Mouse (Mus musculus) left cerebral cortex, adult 9 months (tissue): ENCODE measurements around the gene Col15a1.

Experiments
- DNase-seq, 2 experiments: peaks; one replicate each; pipeline ENCODE4 v3.0.0; 2022; ENCODE audit warnings: low spot score in 2 of 2

Gene Col15a1

DNA sequence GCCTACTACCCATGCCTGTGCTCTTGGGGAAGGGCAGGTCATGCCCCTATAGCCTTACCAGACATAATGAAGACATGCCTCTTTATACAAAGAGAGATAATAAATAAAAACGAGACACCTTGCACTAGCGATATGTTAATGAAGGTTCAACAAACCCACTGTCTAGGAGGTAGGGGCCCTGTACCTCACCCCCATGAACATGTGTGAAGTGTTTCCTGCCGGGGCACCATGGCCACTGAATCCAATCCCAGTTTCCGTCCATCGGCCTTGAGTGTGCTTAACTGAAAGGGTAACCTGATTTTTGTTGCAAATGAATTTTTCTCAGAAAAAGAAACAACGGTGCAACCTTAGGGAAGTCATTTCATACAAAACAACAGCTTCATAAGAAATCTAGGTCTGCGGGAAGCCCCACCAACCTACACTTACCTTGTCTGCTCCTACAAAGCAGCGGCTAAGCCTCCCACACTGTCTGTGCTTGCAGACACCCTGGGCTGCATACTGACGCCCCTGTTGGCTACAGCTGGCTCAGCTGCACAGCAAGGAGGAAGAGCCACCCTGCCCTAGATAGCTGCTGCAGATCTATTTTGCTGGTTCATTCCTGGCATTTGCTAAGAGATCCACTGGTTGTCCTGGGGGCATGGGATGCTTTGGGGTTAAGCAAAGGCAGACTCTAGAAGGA, 64.6 kb downstream of the Col15a1 start:
- DNase-seq = no peak

DNA sequence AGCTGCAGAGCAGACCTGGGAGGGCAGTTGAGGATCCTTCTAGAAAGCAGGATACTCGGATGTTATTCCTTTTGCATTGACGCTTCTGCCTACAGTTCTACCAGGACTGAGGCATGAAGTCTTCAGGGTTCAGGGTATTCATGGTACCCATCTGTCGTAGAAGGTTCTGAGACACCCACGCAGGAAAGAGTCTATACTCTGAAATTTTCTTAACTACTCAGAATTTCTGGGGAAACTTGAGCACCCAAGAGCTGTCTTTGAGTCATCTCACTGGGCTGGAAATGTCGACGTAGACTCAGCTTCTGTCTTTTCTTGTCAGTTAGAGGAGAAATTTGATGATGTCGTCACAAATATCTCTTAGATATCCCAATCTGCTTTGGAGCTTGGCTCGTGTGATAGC, 65.8 kb downstream of the Col15a1 start:
- DNase-seq = no peak

DNA sequence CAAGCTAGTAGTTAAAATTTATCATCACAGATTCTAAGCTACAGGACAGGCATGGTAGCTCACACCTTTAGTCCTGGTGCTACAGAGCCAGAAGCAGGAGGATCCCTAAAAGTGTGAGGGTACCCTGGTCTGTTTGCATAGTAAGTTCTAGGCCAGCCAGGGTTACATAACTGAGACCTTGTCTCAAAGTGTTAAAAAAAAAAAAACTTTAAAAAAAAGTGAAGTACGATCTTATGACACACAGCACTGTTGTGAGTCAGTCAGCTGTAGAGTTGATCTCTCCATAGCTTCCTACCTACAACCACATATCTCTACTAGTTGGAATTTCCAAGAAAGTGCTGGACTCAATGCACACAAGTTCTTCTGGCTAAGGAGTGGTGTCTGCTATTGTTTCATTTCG, 67.0 kb downstream of the Col15a1 start:
- no peak for DNase-seq

DNA sequence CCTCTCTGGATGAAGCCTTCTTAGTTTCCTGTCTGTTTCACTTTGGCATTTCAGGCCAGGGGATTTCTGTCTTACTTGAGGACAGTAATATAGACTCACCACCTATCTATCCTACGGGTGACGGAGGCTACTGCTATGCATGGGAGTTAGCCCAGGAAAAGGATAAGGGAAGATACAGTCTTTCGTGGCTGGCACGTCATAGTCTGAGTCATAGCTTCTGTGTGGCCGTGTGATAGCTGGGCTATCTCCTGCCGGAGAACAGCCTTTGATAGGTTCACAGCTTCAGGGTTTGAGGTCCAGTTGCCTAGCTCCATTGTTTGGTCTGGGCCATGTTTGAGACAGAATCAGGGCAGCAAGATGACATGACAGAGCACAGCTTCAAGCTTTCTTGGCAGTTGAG, 70.4 kb downstream of the Col15a1 start:
- no peak for DNase-seq

DNA sequence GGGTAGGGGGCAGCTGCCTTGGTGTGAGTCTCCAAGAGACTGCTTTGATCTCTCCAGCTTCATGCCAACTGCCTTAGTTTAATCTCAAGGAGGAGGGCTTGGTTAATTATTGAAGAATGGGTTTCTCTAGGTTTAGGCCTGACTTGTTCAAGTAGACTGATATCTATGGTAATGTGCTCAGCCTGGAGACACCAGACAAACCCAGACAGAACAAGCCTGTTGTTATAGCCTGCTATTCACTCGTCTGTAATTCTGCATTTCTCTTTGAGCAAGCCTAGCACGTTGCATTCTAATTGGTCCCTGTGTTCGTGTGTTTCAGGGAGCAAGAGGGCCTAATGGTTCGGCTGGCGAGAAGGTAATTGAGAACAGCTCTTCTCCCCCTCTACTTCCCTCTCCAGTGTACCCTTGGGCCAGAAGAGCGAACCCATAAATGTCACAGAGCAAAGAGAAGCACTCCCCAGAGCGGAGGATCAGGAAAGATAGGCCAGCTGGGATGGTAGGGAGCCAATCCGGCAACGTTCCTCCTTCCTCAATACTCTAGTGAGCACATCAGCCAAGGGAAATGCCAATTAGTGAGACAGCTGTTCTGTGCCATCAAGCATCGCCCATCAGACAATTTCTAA, 71.2 kb downstream of the Col15a1 start:
- no peak for DNase-seq

DNA sequence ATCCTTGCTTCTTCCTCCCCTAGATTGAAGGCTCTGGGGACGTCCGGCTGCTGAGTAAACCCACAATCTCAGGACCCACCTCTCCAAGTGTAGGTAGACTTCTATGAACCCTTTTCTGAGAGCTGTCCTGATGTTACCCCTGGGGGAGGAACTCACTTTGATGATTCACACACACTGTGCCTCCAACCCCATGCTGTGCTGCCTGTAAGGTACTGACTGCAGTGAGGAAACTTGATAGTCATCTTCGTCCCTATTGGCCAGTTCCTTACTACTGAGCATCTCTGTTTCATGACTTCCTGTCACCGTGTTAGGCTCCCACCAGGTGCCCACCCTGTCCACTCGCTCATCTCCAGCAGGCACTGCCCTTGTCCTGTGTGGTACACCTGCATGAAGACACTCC, 72.2 kb downstream of the Col15a1 start:
- DNase-seq = no peak

DNA sequence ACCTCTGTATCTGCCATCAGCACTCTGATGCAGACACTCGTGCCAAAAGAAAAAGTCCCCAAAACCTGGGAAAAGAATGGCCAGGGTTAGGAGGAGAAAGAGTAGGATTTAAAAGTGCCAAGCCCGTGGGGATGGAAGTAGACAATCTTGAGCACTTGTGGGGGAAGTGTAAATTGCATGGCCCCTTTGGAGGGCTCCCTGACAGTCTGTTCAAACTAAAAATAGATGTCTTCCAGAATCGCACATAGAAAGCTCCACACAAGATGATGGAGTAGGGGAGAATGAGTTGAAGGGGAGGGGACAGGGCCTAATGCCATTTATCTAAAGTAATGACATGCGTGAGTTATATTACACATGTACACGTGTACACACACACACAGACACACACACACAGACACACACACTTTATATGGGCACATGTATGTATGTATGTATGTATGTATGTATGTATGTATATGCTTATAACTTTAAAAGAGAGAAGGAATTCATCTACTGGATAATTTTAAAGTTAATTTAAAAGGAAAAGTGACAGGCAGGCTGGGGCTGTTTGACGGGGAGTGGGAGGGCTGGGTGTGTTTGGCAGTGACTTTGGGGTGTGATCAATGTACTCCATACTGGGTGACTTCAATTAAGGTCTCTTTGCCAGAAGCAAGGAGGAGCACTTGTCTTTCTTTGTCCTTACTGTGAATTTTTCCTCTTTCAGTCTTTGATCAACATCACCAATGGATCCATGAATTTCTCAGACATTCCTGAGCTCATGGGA, 74.1 kb downstream of the Col15a1 start:
- DNase-seq = no peak

DNA sequence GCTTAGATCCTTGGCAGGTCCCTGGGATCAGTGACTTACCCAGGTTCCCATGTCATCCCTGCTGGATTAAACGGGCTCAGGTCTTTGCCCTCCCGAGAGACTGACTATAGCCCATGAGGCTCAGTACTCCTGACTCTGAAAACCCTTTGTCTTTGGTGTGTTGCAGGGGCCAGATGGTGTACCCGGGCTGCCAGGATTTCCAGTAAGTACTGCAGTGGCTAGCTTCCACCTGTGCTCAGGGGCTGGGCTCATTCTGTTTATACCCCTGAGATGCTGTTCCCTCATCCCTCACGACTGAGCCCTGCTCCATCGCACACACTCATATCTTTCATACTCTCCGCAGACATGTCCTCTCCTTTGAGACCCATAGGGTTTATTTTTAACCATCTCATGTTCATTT, 76.3 kb downstream of the Col15a1 start:
- DNase-seq = no peak

DNA sequence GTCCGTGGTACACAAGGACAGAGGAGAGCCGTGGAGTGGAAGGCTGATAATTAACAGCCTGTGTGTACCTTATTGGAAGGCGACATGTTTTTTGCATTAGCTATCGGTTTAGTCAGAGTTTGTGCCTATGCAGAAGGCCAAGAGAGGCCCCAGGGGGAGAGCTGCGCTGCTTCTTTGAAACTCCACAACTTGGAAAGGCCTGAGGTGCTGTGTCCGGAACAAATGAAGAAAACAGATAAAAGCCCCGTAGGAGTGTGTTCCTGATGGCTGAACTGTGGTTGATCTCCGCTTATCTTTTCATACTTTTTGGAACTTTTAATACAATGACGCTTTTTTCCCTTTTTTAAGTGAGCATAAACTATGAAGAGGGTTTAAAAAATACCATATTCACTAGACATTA, 76.9 kb downstream of the Col15a1 start:
- no peak for DNase-seq

DNA sequence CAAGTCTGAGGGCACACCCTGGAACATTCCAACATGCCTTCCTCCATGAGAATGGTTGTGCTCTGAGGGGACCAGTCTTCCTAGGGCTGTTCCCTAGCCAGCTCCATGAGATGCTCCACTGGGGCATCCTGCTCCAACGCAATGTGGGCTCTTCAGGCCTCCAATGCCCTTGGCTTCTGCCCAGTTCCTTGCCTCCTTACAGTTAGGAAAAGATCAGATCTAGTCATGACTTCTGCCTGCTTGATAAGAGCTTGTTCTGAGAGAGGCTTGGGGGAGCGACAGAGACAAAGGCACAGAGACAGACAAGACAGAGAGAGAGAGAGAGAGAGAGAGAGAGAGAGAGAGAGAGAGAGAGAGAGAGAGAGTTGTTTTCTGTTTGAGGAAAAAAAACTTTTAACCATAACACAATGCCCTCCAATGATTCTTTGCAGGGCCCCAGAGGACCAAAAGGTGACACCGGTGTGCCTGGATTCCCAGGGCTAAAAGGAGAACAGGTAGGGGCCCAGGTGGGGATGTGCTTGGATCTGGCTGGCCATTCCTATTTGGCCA, 78.7 kb downstream of the Col15a1 start:
- DNase-seq = no peak

DNA sequence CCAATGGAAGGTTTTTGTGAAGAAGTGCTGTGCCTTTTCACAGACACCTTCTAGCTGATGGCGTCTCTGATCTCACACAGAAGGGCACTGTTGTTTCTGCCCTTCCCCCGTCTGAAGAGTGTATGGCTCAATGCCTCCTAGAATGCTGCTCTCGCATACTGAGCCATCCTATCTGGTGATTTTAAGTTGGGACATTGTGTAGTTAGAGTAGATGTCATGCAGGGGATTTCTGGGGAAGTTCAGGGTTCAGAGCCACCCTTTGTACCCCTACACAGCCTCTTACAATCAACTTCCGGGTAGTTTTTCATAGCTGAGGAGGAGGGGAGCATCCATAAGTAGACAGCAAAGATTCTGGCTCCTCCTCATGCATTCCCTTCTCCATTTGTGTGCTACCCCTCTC, 79.5 kb downstream of the Col15a1 start:
- DNase-seq = no peak

DNA sequence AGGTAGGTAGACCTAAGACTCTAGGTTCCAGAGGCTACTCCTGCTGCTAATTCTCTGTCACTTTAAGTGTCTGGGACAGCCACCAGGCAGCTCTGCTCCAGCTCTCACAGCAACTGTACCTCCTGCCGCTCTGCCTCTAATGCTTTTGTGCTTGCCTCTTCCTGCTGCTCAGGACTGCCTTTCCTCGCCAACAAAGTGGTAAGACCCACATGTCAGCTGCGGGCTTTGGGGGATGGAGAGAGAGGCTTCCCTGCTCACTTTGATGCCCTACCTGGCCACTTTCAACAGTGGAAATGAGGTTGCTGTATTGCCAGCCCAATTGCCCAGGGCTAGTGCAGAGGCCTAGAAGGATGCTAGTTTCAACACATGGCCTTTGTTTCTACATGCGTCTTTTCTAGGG, 80.3 kb downstream of the Col15a1 start:
- no peak for DNase-seq

DNA sequence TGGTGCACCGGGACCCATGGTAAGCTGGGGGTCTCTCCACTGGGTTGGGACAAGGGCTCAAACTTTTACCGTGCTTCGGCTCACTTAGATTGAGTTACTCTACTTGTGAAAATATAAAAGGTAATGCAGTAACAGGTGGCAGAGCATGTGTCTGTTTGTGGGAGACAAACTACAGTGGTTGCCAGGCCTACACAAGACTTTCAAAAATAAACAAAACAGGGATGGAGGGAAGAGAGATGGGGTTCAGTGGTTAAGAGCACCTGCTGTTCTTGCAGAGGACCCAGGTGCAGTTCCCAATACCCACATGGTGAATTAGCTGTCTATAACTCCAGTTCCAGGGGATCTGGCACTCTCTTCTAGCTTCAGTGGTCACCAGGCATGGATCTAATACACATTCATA, 81.6 kb downstream of the Col15a1 start:
- DNase-seq = no peak

DNA sequence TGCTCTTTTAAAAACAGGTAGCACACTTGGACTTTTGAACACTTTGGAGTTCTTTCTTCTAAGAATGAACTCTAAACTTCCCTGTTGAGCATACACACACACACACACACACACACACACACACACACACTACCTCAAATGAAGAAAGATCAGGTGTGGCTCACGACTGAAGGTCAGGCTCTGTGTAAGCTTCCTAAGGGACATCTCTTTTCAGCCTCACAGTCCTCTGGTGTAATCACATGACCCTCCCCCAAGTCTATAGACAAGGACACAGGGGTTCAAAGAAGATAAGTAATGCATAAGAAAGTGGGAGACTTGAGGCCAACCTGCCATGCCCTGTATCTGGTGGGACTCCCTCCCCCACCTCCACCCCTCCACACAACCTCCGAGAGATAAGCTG, 82.5 kb downstream of the Col15a1 start:
- no peak for DNase-seq

DNA sequence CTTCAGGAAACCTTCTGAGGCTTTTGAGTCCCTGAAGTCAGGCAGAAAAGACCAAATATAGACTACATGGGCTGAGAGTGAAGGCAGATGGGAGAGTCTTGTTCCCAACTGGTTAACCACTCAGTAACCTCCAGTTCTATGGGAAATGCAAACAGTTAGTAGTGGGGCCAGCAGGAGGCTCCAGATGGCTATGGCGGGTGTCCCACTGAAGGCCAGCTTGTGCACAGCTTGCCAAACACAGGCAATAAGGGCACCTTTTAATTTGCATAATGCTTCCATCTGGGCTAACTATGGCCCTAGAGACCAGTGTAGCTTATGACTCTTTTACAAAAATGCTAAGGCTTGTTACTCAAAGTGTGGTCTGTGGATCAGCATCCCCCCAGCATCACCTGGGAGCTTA, 83.1 kb downstream of the Col15a1 start:
- DNase-seq = peak in 1 of 2 experiments; percentile 64

DNA sequence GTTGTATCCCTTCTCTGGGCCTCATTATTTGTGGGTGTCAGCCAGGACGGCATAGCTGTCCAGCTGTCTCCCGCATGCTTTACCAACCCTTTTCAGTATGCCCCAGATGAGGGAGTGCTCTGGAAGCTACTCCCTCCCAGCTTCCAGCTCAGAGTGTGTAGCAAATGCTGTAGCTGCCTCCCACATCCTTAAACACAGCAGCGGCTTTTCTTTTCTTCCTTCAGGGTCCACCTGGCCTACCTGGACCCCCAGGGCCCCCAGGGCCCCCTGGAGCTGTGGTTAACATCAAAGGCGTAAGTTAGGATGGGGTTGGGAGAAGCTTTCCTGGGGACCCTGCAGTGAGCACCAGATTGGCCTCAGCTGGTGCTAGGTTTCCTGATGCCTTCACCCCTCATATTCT, 85.0 kb downstream of the Col15a1 start:
- DNase-seq = no peak

DNA sequence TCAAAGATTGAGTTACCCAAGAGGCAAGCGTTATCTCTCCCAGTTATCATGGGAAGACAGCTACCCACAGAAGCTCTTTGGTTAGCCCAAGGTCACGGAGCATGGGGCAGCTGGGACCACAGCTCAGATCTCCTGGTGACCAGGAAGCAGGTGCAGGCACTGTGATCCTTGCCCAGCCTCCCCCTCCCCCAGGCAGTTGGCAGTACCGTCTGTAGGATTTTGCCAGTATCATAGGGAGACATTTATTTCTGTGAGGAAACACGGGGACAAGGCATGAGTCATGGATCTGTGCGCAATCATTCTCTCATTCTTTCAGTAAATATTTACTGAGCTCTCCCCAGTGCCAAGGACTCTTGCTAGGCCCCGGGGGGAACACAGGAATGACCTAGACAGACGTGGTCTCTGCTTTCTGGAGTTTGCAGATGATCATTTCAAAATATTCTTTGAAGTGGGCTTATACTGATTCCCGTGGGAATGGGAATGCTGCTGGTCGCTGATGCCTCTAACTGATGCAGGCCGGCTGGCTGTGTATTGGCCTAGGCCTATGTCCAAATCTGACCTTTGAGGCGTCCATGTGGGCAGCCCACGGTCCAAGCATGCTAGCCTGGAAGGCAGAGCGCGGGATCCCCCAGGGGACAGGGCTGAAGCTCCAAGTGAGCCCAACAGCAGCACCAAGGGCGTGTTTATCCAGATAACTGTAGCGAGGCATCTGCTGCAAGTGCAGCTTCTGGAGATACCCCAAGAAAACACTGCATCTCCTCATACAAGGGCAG, 86.0 kb downstream of the Col15a1 start:
- DNase-seq = peak in 1 of 2 experiments; percentile 64

DNA sequence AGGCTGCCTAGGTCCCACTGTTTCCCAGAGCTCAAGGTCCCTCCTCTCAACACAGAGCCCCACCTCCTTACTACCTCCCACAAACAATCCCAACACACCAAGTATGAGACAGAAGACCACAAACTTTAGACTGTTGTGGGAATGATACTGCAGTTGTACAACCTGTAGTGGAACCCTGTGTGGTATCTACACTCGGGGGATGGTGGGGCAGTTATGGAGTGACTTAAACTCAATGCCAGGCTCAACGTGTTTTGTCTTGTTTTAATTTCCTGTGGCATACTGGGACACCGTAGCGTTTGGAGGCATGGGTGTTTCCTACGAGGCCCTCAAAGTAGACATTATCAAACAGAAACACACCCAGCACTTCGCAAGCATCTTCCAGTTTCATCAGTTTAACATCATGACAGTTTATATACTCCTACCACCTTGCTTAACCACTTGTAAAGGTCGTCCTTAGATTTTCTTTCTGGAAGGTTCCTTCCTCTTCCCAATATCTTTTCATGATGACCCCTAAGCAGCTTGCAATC, 86.6 kb downstream of the Col15a1 start:
- DNase-seq = no peak

DNA sequence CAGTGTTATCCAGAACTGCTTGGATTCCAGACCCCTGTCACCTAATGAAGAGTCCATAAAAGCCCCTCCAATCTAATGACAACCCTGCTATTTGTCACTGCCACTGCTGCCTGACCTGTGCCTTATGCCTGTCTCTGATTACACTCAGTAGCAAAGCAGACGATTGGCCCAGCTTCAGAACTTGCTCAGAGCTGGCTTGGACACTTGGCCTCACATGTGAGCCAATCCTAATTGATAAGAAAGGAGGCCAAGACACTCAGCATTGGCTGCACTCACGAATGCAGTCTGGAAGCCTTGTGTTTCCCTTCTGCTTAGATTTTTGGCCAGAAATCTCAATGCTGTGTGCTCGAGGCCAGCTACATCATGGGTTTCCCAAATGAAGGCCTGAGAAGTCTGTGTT, 87.6 kb downstream of the Col15a1 start:
- no peak for DNase-seq

DNA sequence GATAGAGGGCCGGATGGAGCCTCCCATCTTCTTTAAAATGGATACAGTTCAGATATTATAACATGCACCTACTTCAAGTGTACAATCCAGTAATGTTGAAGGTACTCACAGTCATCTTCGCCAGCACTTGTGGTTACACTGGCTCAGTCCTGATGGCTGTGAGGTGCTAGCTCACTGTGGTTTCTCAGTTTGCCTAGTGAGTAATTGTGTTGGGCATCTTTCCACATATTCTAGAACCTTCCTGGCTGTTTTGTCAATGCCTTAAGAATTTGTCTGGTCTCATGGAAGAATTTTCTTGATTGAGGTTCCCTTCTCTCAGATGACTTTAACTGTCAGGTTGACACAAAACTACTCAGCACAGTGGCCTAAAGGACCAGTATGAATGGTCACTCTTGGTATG, 92.7 kb downstream of the Col15a1 start:
- no peak for DNase-seq

DNA sequence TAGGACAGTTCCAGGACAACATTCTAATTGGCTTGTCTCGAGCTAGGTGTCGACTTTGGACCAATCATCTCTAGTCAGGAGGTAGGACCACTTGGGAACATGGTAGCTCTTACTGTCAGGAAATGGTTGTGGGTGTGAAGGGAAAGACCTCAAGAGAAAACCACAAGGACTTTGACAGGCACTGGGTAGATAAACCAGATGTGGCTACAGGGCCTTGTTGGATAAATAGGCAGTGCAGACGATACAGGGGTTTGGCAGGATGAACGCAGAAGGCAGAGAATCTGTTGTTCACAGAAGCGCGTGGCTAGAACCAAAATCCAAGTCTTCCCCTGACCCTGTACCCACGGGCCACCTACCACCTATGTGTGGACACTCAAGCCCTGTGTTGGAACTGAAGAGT, 94.6 kb downstream of the Col15a1 start:
- no peak for DNase-seq
